Mouse (Mus musculus): ENCODE measurements around the gene Anks1. TPM values are rescaled to one million over a fixed set of nuclear protein-coding genes. Genes with fewer than 3 reads are reported as not detected.

The Anks1 gene
- polyA plus RNA-seq, 1 experiment = 74.2 TPM

DNA sequence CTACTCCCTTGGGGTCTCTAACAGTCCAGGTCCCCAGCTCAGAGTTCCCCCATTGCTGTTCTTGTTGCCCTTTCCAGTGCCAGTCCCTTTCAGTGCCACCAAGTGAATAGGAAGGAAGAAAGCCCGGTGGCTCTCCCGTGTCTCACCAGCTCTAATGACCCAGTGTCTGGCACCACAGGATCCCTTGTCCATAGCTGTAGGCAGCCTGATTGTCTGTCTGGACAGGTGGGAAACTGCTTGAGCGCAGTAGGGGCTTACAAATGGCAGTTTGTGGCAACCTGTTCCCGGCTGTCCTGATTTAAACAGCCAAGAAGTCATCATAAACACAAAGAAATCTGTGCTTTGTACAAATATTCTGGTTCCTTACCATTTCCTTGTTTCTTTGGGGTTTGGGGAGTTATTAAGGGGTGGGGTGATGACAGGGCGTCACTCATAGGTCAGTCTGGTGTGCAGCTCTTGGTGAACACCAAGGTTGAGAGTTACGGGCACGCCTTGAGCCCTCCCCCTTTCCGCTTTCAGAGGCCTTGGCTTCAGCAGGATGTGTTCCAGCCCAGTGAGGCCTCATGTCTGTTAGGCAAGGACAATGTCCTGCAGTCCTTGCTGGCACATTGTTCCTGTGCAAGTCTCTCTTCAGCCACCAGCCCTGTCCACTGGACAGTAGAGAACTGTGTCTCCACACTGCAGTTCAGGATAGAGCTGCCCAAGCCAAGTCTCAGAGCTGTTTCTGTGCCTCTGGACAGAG is 107.1 kb downstream of the Anks1 start:
- no peak overlapping the region for H3K27ac ChIP-seq (ENCODE audit: insufficient read depth, low read length)

DNA sequence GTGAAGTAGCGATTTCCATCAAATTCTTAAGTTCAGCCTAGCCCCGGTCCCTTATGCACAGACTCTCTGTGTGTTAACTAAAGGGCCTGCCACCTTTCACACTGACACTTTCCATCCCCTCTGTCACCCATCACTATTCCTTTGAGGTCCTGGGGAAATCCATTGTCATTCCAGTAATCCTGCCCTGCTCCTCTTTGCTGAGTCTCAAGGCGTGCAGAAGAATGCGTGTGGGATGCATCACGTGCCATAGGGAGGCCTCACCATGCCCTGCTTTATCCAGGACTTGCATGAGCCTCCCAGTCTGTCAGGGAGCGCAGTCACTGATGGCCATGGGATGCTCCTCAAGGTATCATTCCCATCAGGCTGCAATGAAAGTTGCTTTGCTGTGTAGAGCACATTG is 109.2 kb downstream of the Anks1 start:
- no peak for TF ChIP-seq POLR2A (IDR thresholded peaks at IDR 0.05; ENCODE audit: borderline replicate concordance, insufficient read depth, low read length)
- no peak for TF ChIP-seq CTCF (IDR thresholded peaks at IDR 0.05; ENCODE audit: borderline replicate concordance, insufficient read depth, low read depth, low read length)
- H3K27ac ChIP-seq (ENCODE audit: insufficient read depth, low read length) = no peak overlapping the region
- no peak overlapping the region for H3K4me3 ChIP-seq (replicated peaks; ENCODE audit: insufficient read depth, low read depth, low read length)
- 80% methylated on average over 6 of the region's 6 CpGs for WGBS
- H3K4me1 ChIP-seq (ENCODE audit: control insufficient read depth, insufficient read depth, low read length) = peaks cover 75% of the 10 kb centered on the region
- DNase-seq = no peak
- no peaks in the 10 kb centered on the region for H3K27me3 ChIP-seq (ENCODE audit: control insufficient read depth, insufficient read depth, low read length)

More for the DNA sequence above, 107.1 kb downstream of the Anks1 start:
- WGBS = 25% methylated on average over 8 of the region's 8 CpGs
- DNase-seq = peak; percentile 70 to 81
- Histone ChIP-seq H3K4me1 (ENCODE audit: control insufficient read depth, insufficient read depth, low read length) (peaks cover 61% of the 10 kb centered on the region), H3K4me3 (replicated peaks; ENCODE audit: insufficient read depth, low read depth, low read length) (no peak overlapping the region), H3K27me3 (ENCODE audit: control insufficient read depth, insufficient read depth, low read length) (no peaks in the 10 kb centered on the region)
- TF ChIP-seq CTCF (IDR thresholded peaks at IDR 0.05; ENCODE audit: borderline replicate concordance, insufficient read depth, low read depth, low read length) = no peak
- no peak for TF ChIP-seq POLR2A (IDR thresholded peaks at IDR 0.05; ENCODE audit: borderline replicate concordance, insufficient read depth, low read length)

DNA sequence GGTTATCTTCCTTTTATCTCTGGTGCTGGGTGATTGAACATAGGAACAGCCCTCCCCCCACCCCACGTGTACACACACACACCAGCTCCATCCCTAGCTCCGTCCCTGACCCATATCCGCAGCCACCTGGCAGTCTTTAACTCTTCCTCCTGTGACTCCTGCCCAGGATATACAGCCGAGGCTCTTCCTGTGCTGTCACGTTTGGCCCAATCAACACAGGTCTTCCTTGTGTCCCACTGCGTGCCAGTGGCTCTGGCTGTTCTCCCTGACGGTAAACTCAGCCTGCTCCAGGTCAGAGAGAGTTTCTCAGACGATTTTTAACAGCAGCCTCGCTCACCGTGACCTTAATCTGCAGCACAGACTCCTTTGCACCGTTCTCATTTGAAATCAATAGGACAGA is 109.7 kb downstream of the Anks1 start:
- Histone ChIP-seq H3K27me3 (ENCODE audit: control insufficient read depth, insufficient read depth, low read length) (no peaks in the 10 kb centered on the region), H3K4me3 (replicated peaks; ENCODE audit: insufficient read depth, low read depth, low read length) (no peak overlapping the region), H3K27ac (ENCODE audit: insufficient read depth, low read length) (no peak overlapping the region; the same call in 1 of the 2 replicates), H3K4me1 (ENCODE audit: control insufficient read depth, insufficient read depth, low read length) (peaks cover 75% of the 10 kb centered on the region)
- DNase-seq = peak; percentile 45 to 70
- 14% methylated on average over 11 of the region's 11 CpGs for WGBS
- TF ChIP-seq POLR2A (IDR thresholded peaks at IDR 0.05; ENCODE audit: borderline replicate concordance, insufficient read depth, low read length) (no peak), CTCF (IDR thresholded peaks at IDR 0.05; ENCODE audit: borderline replicate concordance, insufficient read depth, low read depth, low read length) (no peak)

DNA sequence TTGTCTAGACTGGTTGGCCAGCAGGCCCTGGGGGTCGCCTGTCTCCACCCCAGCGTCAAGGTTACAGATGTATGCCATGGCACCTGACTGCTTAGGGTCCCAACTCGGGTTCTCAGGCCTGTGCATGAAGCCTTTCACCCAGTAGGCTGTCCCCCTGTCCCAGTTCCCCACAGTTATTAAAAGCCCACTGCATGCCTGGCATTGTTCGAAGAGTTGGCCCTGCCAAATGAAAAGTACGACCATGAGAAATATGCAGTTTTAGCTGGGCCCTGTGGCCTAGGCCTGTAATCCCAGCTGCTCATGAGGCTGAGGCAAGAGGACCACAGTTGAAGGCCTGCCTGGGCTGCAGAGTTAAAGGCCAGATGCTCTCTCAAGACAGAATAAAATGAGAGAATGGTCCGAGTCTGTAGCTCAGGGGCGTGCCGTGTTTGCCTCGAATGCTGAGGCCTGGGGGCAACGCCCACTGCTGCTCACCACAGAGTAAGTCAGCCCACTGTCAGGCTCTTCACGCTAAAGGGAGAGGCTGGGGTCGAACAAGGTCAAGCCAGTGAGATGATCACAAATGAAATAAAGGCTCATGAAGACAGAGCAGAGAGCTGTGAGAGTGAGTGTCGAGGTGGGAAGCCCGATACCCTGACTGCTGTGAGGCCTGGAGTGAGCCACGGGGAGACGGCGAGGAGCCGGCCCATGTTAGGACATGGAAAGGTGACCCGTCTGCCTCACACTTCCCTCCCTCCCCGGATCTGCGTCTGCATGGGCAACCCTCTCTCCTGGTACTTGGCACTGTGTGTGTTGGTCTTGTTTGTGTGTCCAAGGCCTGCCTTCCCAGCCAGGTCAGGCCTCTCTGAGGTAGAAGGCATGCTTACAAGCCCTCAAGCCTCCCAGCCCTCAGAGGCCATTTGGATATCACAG is 110.9 kb downstream of the Anks1 start:
- DNase-seq = no peak
- TF ChIP-seq CTCF (IDR thresholded peaks at IDR 0.05; ENCODE audit: borderline replicate concordance, insufficient read depth, low read depth, low read length) (no peak), POLR2A (IDR thresholded peaks at IDR 0.05; ENCODE audit: borderline replicate concordance, insufficient read depth, low read length) (no peak)
- H3K4me3 ChIP-seq (replicated peaks; ENCODE audit: insufficient read depth, low read depth, low read length) = no peak overlapping the region
- peaks cover 81% of the 10 kb centered on the region for H3K4me1 ChIP-seq (ENCODE audit: control insufficient read depth, insufficient read depth, low read length)
- H3K27me3 ChIP-seq (ENCODE audit: control insufficient read depth, insufficient read depth, low read length) = no peaks in the 10 kb centered on the region
- no peak overlapping the region for H3K27ac ChIP-seq (ENCODE audit: insufficient read depth, low read length)
- WGBS = 73% methylated on average over 21 of the region's 21 CpGs

DNA sequence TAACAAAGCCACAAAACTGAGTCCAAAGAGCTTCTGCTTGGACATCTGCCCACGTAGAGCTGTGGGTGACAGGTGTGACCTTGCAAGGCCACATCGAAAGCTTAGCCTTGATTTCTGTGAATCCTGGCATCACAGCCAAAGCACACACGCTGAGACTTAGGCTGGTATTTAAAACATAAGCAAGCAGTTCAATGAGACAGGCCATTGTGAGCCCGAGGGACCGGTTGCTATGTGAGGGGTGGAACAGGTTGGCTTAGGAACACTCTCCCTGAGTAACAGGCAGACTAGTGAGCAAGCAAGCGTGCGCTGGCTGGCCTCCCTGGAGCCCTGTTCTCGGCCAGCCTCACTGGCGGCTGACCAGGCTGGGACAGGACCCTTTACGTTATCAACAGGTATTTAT is 112.8 kb downstream of the Anks1 start:
- no peaks in the 10 kb centered on the region for H3K27me3 ChIP-seq (ENCODE audit: control insufficient read depth, insufficient read depth, low read length)
- H3K4me1 ChIP-seq (ENCODE audit: control insufficient read depth, insufficient read depth, low read length) = peaks cover 64% of the 10 kb centered on the region
- DNase-seq = no peak
- no peak overlapping the region for H3K27ac ChIP-seq (ENCODE audit: insufficient read depth, low read length)
- H3K4me3 ChIP-seq (replicated peaks; ENCODE audit: insufficient read depth, low read depth, low read length) = no peak overlapping the region
- TF ChIP-seq POLR2A (IDR thresholded peaks at IDR 0.05; ENCODE audit: borderline replicate concordance, insufficient read depth, low read length) = no peak
- TF ChIP-seq CTCF (IDR thresholded peaks at IDR 0.05; ENCODE audit: borderline replicate concordance, insufficient read depth, low read depth, low read length) = no peak
- WGBS = 36% methylated on average over 10 of the region's 10 CpGs

DNA sequence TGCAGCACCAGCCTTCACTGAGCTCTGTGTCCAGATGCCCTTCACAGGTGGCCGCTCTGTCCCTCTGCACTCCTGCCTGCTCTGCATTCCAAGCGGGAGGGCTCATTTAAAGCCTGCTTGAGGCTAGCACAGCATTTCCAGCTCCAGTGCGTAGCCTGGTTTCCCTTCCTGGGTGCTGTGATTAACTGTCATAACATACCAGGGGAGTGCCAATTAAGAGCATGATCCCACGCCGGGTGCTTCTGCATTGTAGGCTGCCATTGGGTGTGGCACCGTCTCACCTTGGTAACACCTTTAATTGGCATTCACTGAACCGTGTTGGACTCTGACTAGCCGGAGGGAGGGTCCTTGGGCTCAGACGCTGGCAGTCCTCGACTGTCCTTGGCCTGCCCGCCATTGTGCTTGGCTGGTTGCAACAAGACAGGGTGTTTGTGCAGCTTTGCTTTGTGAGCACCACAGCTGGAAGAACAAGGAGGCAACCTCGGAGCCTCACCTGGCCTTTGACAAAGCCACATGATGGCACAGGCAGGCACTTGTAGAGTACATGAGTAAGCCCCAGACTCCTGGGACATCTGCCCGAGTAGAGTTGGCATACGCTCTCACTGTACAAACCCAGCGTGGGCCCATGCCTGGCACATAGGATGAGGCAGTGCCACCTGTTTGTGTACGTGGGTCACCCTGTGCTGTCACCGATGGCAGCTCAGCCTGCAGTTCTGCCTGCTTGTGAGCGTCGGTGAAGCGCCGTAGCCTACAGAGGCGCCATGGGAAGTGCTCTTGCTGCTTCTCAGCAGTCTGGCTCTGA is 113.9 kb downstream of the Anks1 start:
- Histone ChIP-seq H3K27me3 (ENCODE audit: control insufficient read depth, insufficient read depth, low read length) (no peaks in the 10 kb centered on the region), H3K27ac (ENCODE audit: insufficient read depth, low read length) (no peak overlapping the region), H3K4me1 (ENCODE audit: control insufficient read depth, insufficient read depth, low read length) (peaks cover 54% of the 10 kb centered on the region), H3K4me3 (replicated peaks; ENCODE audit: insufficient read depth, low read depth, low read length) (no peak overlapping the region)
- no peak for TF ChIP-seq POLR2A (IDR thresholded peaks at IDR 0.05; ENCODE audit: borderline replicate concordance, insufficient read depth, low read length)
- no peak for TF ChIP-seq CTCF (IDR thresholded peaks at IDR 0.05; ENCODE audit: borderline replicate concordance, insufficient read depth, low read depth, low read length)
- whole genome bisulfite sequencing = 38% methylated on average over 22 of the region's 22 CpGs
- DNase-seq = peak; percentile 72 to 87

DNA sequence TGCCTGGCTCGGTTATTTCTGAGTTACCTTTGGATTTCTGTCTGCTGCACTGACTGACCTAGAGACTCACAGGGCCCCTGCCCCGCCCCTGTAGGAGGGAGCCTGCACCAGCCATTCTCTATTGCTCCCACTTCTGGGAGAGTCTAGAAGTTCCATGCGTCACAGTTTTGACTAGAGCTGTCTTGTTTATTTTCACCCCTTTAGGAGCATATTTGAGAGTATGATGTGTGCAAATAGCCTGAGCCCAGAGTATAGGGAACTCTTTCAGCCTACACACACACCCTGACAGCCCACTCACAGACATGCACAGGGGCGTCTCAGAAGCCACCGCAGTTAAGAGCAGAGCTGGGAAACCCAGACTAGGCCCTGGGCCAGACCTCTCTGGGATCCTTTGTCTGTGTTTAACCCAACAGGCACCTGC is 116.4 kb downstream of the Anks1 start:
- peaks cover 36% of the 10 kb centered on the region for H3K4me1 ChIP-seq (ENCODE audit: control insufficient read depth, insufficient read depth, low read length)
- WGBS = 66% methylated on average over 5 of the region's 5 CpGs
- TF ChIP-seq CTCF (IDR thresholded peaks at IDR 0.05; ENCODE audit: borderline replicate concordance, insufficient read depth, low read depth, low read length) (no peak), POLR2A (IDR thresholded peaks at IDR 0.05; ENCODE audit: borderline replicate concordance, insufficient read depth, low read length) (no peak)
- no peak overlapping the region for H3K27ac ChIP-seq (ENCODE audit: insufficient read depth, low read length)
- no peak for DNase-seq
- no peak overlapping the region for H3K4me3 ChIP-seq (replicated peaks; ENCODE audit: insufficient read depth, low read depth, low read length)
- H3K27me3 ChIP-seq (ENCODE audit: control insufficient read depth, insufficient read depth, low read length) = no peaks in the 10 kb centered on the region
